Mouse (Mus musculus): ENCODE measurements at regions not wholly inside any gene's neighbourhood (a gene's known extent, or its start where the extent isn't known, plus 50 kb on each side); places are given as distances from the start of the nearest gene placed in this dataset.

DNA sequence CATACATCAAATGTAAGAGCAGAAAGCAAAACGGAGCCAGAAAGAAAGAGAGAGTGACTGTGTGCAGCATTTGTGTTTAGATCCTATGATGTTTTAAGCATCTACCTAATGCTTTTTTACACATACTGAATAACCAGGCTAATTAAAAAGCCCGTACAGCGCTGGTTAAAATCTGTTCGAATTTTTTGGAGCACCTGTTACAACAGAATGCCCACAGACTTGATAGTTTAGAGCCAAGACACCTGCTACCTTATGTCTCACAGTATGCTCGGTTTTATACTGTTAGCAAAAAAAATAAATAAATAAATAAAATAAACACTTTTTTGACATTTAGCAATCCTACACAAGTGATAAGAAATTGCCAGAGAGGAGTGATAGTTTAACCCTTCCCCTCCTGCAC, 80.5 kb upstream of the Tank start:
- Histone ChIP-seq H3K9ac (no peak overlapping the region), H3K27ac (ENCODE audit: low read depth) (no peak overlapping the region), H3K9me3 (ENCODE audit: low read depth, low read length) (no peaks in the 10 kb centered on the region), H3K36me3 (ENCODE audit: insufficient read depth) (no peaks in the 10 kb centered on the region), H3K4me3 (ENCODE audit: low read depth, low read length) (no peak overlapping the region), H3K27me3 (ENCODE audit: insufficient read depth, low read length) (no peaks in the 10 kb centered on the region), H3K4me2 (no peak overlapping the region), H3K4me1 (ENCODE audit: insufficient read depth) (no peaks in the 10 kb centered on the region)
- TF ChIP-seq CTCF (IDR thresholded peaks at IDR 0.05; ENCODE audit: low read depth): no peak
- DNase-seq (no peak), ATAC-seq (ENCODE audit: insufficient read depth) (no peak)
- WGBS: 55% methylated on average over 5 of the region's 5 CpGs

DNA sequence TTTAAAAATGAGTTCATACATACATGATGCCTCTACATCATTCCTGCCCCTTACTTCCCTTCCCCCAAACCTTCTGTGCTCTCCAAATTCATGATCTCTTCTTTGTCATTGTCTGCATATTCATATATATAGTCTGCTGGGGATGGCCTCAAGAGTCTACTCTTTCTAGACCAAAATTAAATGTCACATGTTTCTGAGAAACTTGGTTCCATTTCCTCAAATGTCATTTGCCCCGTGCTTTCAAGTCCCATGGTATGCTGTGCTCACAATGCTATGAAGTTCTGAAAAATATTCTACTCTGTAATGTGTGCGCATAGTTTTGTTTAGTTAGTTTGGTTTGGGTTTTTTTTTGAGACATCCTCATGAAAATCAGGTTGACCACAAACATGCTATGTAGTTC, 81.4 kb upstream of the Tank start:
- no peaks in the 10 kb centered on the region for H3K4me1 ChIP-seq (ENCODE audit: insufficient read depth)
- no peak overlapping the region for H3K27ac ChIP-seq (ENCODE audit: low read depth)
- no peaks in the 10 kb centered on the region for H3K27me3 ChIP-seq (ENCODE audit: insufficient read depth, low read length)
- no peak for ATAC-seq (ENCODE audit: insufficient read depth)
- no peak overlapping the region for H3K9ac ChIP-seq
- H3K4me2 ChIP-seq: no peak overlapping the region
- no peak for DNase-seq
- no peak overlapping the region for H3K4me3 ChIP-seq (ENCODE audit: low read depth, low read length)
- no peaks in the 10 kb centered on the region for H3K36me3 ChIP-seq (ENCODE audit: insufficient read depth)
- TF ChIP-seq CTCF (IDR thresholded peaks at IDR 0.05; ENCODE audit: low read depth): no peak
- 84% methylated on average over 2 of the region's 2 CpGs for WGBS
- H3K9me3 ChIP-seq (ENCODE audit: low read depth, low read length): no peaks in the 10 kb centered on the region

DNA sequence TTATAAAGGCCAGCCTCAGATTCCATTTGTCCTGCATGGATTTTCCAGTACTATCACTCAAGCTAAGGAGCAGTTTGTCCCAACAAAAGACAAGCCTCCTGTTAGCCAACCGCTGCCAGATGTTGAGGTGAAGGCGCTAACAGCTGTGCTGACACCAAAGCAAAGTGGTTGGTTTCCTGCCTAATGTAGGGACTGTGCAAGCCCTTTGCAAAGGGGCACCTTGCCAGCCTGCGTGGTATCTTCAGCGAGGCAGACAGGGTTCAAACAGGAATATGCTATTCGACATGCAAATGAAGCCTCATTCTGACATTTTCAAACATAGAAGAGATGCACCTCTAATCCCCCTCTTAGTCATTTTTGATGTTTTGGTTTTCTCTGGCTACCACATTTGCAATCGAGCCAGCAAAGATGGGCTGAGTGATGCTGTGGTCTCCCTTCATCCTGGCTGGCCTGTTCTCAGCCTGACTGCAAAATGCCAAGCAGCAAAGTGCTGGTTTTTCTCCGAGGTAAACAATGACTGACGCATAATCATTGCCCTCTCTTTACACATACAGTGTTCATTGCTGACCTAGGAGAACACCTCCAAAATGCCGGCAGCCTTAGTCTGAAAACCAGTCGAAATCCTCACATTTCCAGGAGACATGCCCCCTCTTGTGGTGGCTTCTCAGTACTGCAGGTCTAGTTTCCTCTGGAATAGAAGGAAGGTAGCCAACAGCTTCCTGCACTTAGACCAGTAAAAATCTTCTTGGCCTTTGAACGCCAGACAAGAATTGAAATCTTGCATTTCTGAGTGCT, 84.3 kb upstream of the Tank start:
- no peaks in the 10 kb centered on the region for H3K27me3 ChIP-seq (ENCODE audit: insufficient read depth, low read length)
- peak; percentile 44; the same call in 1 of the 2 replicates for ATAC-seq (ENCODE audit: insufficient read depth)
- no peaks in the 10 kb centered on the region for H3K4me1 ChIP-seq (ENCODE audit: insufficient read depth)
- no peak overlapping the region for H3K9ac ChIP-seq
- TF ChIP-seq CTCF (IDR thresholded peaks at IDR 0.05; ENCODE audit: low read depth): peak; percentile 96
- no peaks in the 10 kb centered on the region for H3K36me3 ChIP-seq (ENCODE audit: insufficient read depth)
- peak overlapping the region; percentile 47 for H3K4me2 ChIP-seq
- WGBS: 37% methylated on average over 11 of the region's 11 CpGs
- peak; percentile 94 for DNase-seq
- H3K27ac ChIP-seq (ENCODE audit: low read depth): no peak overlapping the region
- H3K9me3 ChIP-seq (ENCODE audit: low read depth, low read length): no peaks in the 10 kb centered on the region
- no peak overlapping the region for H3K4me3 ChIP-seq (ENCODE audit: low read depth, low read length)

DNA sequence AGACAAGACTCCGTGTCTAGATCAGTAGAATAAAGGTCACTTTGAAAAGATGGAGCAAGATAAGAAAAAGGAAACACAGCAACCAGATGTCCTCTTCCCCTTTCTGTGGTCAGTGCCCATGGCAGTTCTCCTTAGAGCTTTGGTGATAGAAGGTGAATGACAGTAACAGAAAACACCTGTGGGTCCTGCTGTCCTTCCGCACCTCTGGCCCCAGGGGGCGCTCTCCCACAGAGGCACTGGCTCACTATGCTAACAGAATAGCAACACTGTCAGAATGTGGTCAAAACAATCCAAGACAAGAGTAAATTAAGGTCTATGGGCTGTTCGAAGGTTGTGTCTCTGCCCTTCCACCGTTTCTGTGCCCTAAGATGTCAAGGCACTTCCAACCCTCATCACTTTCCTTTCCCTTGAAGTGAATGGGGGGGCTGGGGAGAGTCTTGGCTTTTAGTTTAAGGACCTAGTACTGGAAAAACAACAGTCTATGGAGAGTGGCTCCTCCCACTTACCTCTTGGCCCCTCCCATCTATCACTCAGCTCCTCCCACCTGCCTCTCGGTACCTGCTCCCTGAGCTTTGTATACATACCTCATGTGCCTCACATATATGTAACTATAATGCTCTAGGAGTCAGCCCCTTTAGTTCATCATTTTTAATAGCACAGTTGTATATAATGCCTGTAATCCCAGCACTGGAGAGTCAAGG, 86.2 kb upstream of the Tank start:
- Histone ChIP-seq H3K4me3 (ENCODE audit: low read depth, low read length) (no peak overlapping the region), H3K9ac (no peak overlapping the region), H3K36me3 (ENCODE audit: insufficient read depth) (no peaks in the 10 kb centered on the region), H3K27ac (ENCODE audit: low read depth) (no peak overlapping the region), H3K9me3 (ENCODE audit: low read depth, low read length) (no peaks in the 10 kb centered on the region), H3K4me1 (ENCODE audit: insufficient read depth) (no peaks in the 10 kb centered on the region), H3K27me3 (ENCODE audit: insufficient read depth, low read length) (no peaks in the 10 kb centered on the region), H3K4me2 (no peak overlapping the region)
- TF ChIP-seq CTCF (IDR thresholded peaks at IDR 0.05; ENCODE audit: low read depth): peak; percentile 63
- 44% methylated on average over 6 of the region's 6 CpGs for WGBS
- ATAC-seq (ENCODE audit: insufficient read depth) (no peak), DNase-seq (no peak)

DNA sequence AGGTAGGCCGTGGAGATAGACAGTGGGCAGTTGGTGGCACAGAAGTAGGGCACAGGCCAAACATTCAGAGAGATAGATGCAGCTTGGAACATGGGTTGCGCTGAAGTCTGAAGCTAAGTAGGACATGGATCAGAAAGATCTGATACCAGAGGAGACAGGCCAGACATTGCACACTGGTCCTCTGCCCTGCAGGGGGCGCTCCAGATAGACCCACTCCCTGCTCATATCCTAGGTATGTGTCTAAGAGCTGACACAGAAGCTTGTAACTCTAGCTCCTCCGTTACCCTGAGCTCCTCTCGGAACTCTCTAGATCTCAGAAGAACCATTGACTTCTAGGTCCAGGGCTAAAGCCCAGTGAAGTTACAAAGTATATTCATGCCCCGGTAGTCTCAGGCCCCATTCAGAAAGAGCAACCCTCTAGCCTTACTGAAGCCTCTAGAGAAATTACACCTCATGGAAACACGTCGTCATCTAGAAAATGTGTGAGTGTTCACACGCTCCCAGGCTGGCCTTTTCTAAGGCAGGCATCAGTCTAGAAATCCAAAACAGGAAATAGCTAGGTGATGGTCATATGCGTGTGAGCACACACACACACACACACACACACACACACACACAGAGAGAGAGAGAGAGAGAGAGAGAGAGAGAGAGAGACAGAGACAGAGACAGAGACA, 87.8 kb upstream of the Tank start:
- WGBS: 80% methylated on average over 10 of the region's 10 CpGs

DNA sequence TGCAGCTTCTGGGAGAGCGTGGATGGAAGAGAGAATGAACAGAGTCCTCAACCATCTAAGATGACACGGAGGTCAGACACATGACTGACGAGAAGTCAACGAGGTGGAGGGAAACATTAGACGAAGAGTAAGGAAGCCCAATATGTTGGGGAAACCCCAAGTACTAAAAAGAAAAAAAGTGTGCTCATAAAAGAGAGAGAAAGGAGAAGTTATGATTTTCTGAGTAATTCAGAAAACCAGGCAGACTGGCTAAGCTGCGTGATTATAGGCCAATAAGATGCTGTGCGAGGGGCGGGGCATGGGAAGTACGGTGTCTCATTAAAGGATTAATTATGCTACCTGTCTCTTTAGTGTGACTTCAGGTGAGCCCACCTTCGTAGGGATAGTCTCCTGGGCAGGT, 88.6 kb upstream of the Tank start:
- WGBS: 83% methylated on average over 10 of the region's 10 CpGs
- H3K9me3 ChIP-seq (ENCODE audit: low read depth, low read length): no peaks in the 10 kb centered on the region
- H3K27ac ChIP-seq (ENCODE audit: low read depth): no peak overlapping the region
- no peak overlapping the region for H3K4me2 ChIP-seq
- H3K27me3 ChIP-seq (ENCODE audit: insufficient read depth, low read length): no peaks in the 10 kb centered on the region
- no peak overlapping the region for H3K9ac ChIP-seq
- no peaks in the 10 kb centered on the region for H3K36me3 ChIP-seq (ENCODE audit: insufficient read depth)
- no peak for ATAC-seq (ENCODE audit: insufficient read depth)
- no peak for DNase-seq
- H3K4me1 ChIP-seq (ENCODE audit: insufficient read depth): no peaks in the 10 kb centered on the region
- no peak for TF ChIP-seq CTCF (IDR thresholded peaks at IDR 0.05; ENCODE audit: low read depth)
- H3K4me3 ChIP-seq (ENCODE audit: low read depth, low read length): no peak overlapping the region

More for the DNA sequence above, 87.8 kb upstream of the Tank start:
- H3K36me3 ChIP-seq (ENCODE audit: insufficient read depth): no peaks in the 10 kb centered on the region
- no peaks in the 10 kb centered on the region for H3K4me1 ChIP-seq (ENCODE audit: insufficient read depth)
- TF ChIP-seq CTCF (IDR thresholded peaks at IDR 0.05; ENCODE audit: low read depth): peak; percentile 32
- H3K4me3 ChIP-seq (ENCODE audit: low read depth, low read length): no peak overlapping the region
- H3K4me2 ChIP-seq: no peak overlapping the region
- no peaks in the 10 kb centered on the region for H3K9me3 ChIP-seq (ENCODE audit: low read depth, low read length)
- ATAC-seq (ENCODE audit: insufficient read depth) (no peak), DNase-seq (peak; percentile 7)
- H3K27me3 ChIP-seq (ENCODE audit: insufficient read depth, low read length): no peaks in the 10 kb centered on the region
- H3K27ac ChIP-seq (ENCODE audit: low read depth): no peak overlapping the region
- H3K9ac ChIP-seq: no peak overlapping the region

DNA sequence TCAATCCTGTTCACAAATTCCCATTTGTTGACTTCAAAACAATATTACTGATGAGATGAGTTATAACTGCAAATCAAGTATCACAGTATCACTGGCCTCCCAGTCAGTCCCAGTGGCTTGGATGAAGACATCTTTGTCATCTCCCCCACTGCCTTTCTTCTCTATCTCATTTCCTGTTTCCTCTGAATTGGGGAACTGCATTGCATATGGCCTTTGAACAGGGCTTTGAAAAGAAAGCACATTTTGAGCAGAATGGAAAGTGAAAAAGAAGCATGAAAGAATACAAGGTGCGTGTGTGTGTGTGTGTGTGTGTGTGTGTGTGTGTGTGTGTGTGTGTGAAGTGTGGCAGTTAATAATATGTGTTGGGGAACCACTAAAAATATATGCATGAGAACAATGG, 94.6 kb upstream of the Tank start:
- WGBS: 88% methylated on average over 1 of the region's 1 CpGs
- Histone ChIP-seq H3K36me3 (ENCODE audit: insufficient read depth) (no peaks in the 10 kb centered on the region), H3K27ac (ENCODE audit: low read depth) (no peak overlapping the region), H3K27me3 (ENCODE audit: insufficient read depth, low read length) (no peaks in the 10 kb centered on the region), H3K4me1 (ENCODE audit: insufficient read depth) (no peaks in the 10 kb centered on the region), H3K4me3 (ENCODE audit: low read depth, low read length) (no peak overlapping the region), H3K9me3 (ENCODE audit: low read depth, low read length) (no peaks in the 10 kb centered on the region), H3K9ac (no peak overlapping the region), H3K4me2 (no peak overlapping the region)
- no peak for TF ChIP-seq CTCF (IDR thresholded peaks at IDR 0.05; ENCODE audit: low read depth)
- DNase-seq (no peak), ATAC-seq (ENCODE audit: insufficient read depth) (no peak)
